Mouse (Mus musculus) limb, embryonic 14.5 days (tissue): ENCODE data around the gene Clspn. TPM values are rescaled to one million over a fixed set of nuclear protein-coding genes. Genes with fewer than 3 reads are reported as not detected.

Source experiments
- ATAC-seq: fragments of 200-750 bp; cut with Nextera tagmentation; 2 replicates; pipeline ENCODE4 v1.8.0; 2017; ENCODE audit warnings: low read depth, moderate number of reproducible peaks, moderate TSS enrichment; ENCODE audit not compliant: low FRiP score
- DNase-seq: peaks from one replicate; pipeline ENCODE4 v3.0.0-alpha.2; 2015; ENCODE audit warnings: low spot score
- H3K27ac ChIP-seq: fragments of 300-500 bp; sonication (generic); replicated peaks from 2 replicates; pipeline ENCODE4 v1.5.1; 2014; ENCODE audit warnings: low read depth, mild to moderate bottlenecking, low read length, moderate library complexity, mixed read lengths
- H3K27me3 ChIP-seq: fragments of 300-500 bp; sonication (generic); 2 replicates; pipeline ENCODE4 v1.6.1; 2014; ENCODE audit warnings: low read length, mixed read lengths; ENCODE audit not compliant: control insufficient read depth, insufficient read depth
- H3K36me3 ChIP-seq: fragments of 300-500 bp; sonication (generic); 2 replicates; pipeline ENCODE4 v1.6.1; 2014; ENCODE audit warnings: mild to moderate bottlenecking, low read length, moderate library complexity, mixed read lengths; ENCODE audit not compliant: control insufficient read depth, insufficient read depth
- H3K4me1 ChIP-seq: fragments of 300-500 bp; sonication (generic); 2 replicates; pipeline ENCODE4 v1.6.1; 2014; ENCODE audit warnings: antibody characterized with exemption, low read length, mixed read lengths; ENCODE audit not compliant: control insufficient read depth, insufficient read depth
- H3K4me2 ChIP-seq: fragments of 300-500 bp; sonication (generic); replicated peaks from 2 replicates; pipeline ENCODE4 v1.6.1; 2014; ENCODE audit warnings: low read depth, mild to moderate bottlenecking, low read length, moderate library complexity; ENCODE audit not compliant: severe bottlenecking
- H3K4me3 ChIP-seq: fragments of 300-500 bp; sonication (generic); replicated peaks from 2 replicates; pipeline ENCODE4 v1.5.1; 2014; ENCODE audit warnings: low read length
- H3K9ac ChIP-seq: fragments of 300-500 bp; sonication (generic); 2 replicates; pipeline ENCODE4 v1.6.1; 2014; ENCODE audit warnings: mild to moderate bottlenecking, low read depth, low read length, moderate library complexity; ENCODE audit not compliant: severe bottlenecking
- H3K9me3 ChIP-seq: fragments of 300-500 bp; sonication (generic); 2 replicates; pipeline ENCODE4 v1.6.1; 2016; ENCODE audit warnings: low read length; ENCODE audit not compliant: control insufficient read depth
- POLR2A ChIP-seq: fragments of 200-500 bp; IDR thresholded peaks from 2 replicates; pipeline ENCODE4 v1.8.0; 2012; ENCODE audit warnings: inconsistent platforms, mild to moderate bottlenecking, moderate library complexity, borderline replicate concordance; ENCODE audit not compliant: insufficient read depth, insufficient read length; ENCODE audit errors: extremely low read depth
- WGBS: fragments of 180-500 bp; shearing (Covaris S2); extraction: QIAGEN DNeasy Blood & Tissue Kit; methylation state at CpG from one replicate; pipeline ENCODE4 v1.1.7; 2014; 5-methylcytosine and 5-hydroxymethylcytosine counted together
- microRNA-seq: library from miRNA; unstranded; fragments of <30 nt; microRNA quantifications from one replicate; pipeline ENCODE4, GENCODE M21; 2016
- polyA plus RNA-seq, 2 experiments: library from polyadenylated mRNA; depleted of rRNA in 1 of 2; stranded (reverse) in 1 of 2; unstranded in 1 of 2; fragments of >200 nt; fragmentation: Nextera tagmentation in 1 of 2; extraction: Ambion mirVana in 1 of 2; gene quantifications; 2 replicates each; pipeline versions ENCODE4 v1.2.1 to v1.2.3; 2012 to 2014

The Clspn gene
- polyA plus RNA-seq, 2 experiments, result 22.6 to 39.2 TPM

GRCm38 (mm10) chr4:126639339-126639738 lies 82.6 kb downstream of the Clspn start:
- Histone ChIP-seq H3K36me3 (no peaks in the 10 kb centered on the region), H3K27me3 (no peaks in the 10 kb centered on the region), H3K9ac (no peak overlapping the region), H3K9me3 (no peaks in the 10 kb centered on the region), H3K4me2 (no peak overlapping the region), H3K27ac (no peak overlapping the region), H3K4me3 (no peak overlapping the region), H3K4me1 (no peaks in the 10 kb centered on the region)
- no peak for ATAC-seq
- no peak for DNase-seq
- WGBS, result 57% methylated on average over 7 of the region's 7 CpGs
- no peak for TF ChIP-seq POLR2A

GRCm38 (mm10) chr4:126641901-126642300 lies 85.2 kb downstream of the Clspn start:
- no peak for ATAC-seq
- H3K4me2 ChIP-seq, result no peak overlapping the region
- no peaks in the 10 kb centered on the region for H3K27me3 ChIP-seq
- WGBS, result 43% methylated on average over 9 of the region's 9 CpGs
- H3K9ac ChIP-seq, result no peak overlapping the region
- H3K27ac ChIP-seq, result no peak overlapping the region
- H3K4me3 ChIP-seq, result no peak overlapping the region
- no peaks in the 10 kb centered on the region for H3K36me3 ChIP-seq
- no peaks in the 10 kb centered on the region for H3K4me1 ChIP-seq
- H3K9me3 ChIP-seq, result no peaks in the 10 kb centered on the region
- TF ChIP-seq POLR2A, result no peak
- DNase-seq, result no peak

Small RNAs within 50 kb of the gene (microRNA-seq; reads per million reads assigned to microRNA genes)
- gene Mir7119, result 0.69 reads per million

Other genes with a start within 250 kb of the Clspn start
- 66.3 and 77.4 TPM in 2 replicates for gene Adprhl2, start 235.2 kb upstream of the Clspn start, polyA plus RNA-seq (2012; rRNA removed)
- 59.9 and 69.1 TPM in 2 replicates for gene Adprhl2, start 235.2 kb upstream of the Clspn start, polyA plus RNA-seq (2014; fragmentation: Nextera tagmentation; extraction: Ambion mirVana)
- gene Tekt2, start 231.2 kb upstream of the Clspn start, polyA plus RNA-seq (2012; rRNA removed), result 48.9 and 52.5 TPM in 2 replicates
- 14.4 and 18.7 TPM in 2 replicates for gene Tekt2, start 231.2 kb upstream of the Clspn start, polyA plus RNA-seq (2014; fragmentation: Nextera tagmentation; extraction: Ambion mirVana)
- 6.2 and 6.6 TPM in 2 replicates for gene Ago3, start 127.4 kb upstream of the Clspn start, polyA plus RNA-seq (2012; rRNA removed)
- 11.4 and 14.3 TPM in 2 replicates for gene Ago3, start 127.4 kb upstream of the Clspn start, polyA plus RNA-seq (2014; fragmentation: Nextera tagmentation; extraction: Ambion mirVana)
- gene Ago1, start 88.4 kb upstream of the Clspn start, polyA plus RNA-seq (2012; rRNA removed), result 22.6 and 25.9 TPM in 2 replicates
- 7.2 and 9.2 TPM in 2 replicates for gene Ago1, start 88.4 kb upstream of the Clspn start, polyA plus RNA-seq (2014; fragmentation: Nextera tagmentation; extraction: Ambion mirVana)
- 2.8 and 3.2 TPM in 2 replicates for gene Ago4, start 23.5 kb upstream of the Clspn start, polyA plus RNA-seq (2012; rRNA removed)
- 3.3 and 3.5 TPM in 2 replicates for gene Ago4, start 23.5 kb upstream of the Clspn start, polyA plus RNA-seq (2014; fragmentation: Nextera tagmentation; extraction: Ambion mirVana)
- 11.7 and 12.1 TPM in 2 replicates for gene 5730409E04Rik, start 52.9 kb downstream of the Clspn start, polyA plus RNA-seq (2012; rRNA removed)
- gene 5730409E04Rik, start 52.9 kb downstream of the Clspn start, polyA plus RNA-seq (2014; fragmentation: Nextera tagmentation; extraction: Ambion mirVana), result 4.8 and 5.4 TPM in 2 replicates
- gene Psmb2, start 120.7 kb downstream of the Clspn start, polyA plus RNA-seq (2012; rRNA removed), result 235 and 263 TPM in 2 replicates
- gene Psmb2, start 120.7 kb downstream of the Clspn start, polyA plus RNA-seq (2014; fragmentation: Nextera tagmentation; extraction: Ambion mirVana), result 471 and 500 TPM in 2 replicates
- gene Tfap2e, start 179.3 kb downstream of the Clspn start, polyA plus RNA-seq (2012; rRNA removed), result 0.48 and 0.53 TPM in 2 replicates
- 0.34 and 0.46 TPM in 2 replicates for gene Tfap2e, start 179.3 kb downstream of the Clspn start, polyA plus RNA-seq (2014; fragmentation: Nextera tagmentation; extraction: Ambion mirVana)
- 39.0 and 51.9 TPM in 2 replicates for gene Ncdn, start 196.5 kb downstream of the Clspn start, polyA plus RNA-seq (2012; rRNA removed)
- 29.1 and 29.8 TPM in 2 replicates for gene Ncdn, start 196.5 kb downstream of the Clspn start, polyA plus RNA-seq (2014; fragmentation: Nextera tagmentation; extraction: Ambion mirVana)
- 27.7 and 31.8 TPM in 2 replicates for gene AU040320, start 196.6 kb downstream of the Clspn start, polyA plus RNA-seq (2012; rRNA removed)
- 21.1 and 22.9 TPM in 2 replicates for gene AU040320, start 196.6 kb downstream of the Clspn start, polyA plus RNA-seq (2014; fragmentation: Nextera tagmentation; extraction: Ambion mirVana)